Mouse (Mus musculus): ENCODE measurements at regions not wholly inside any gene's neighbourhood (a gene's known extent, or its start where the extent isn't known, plus 50 kb on each side); places are given as distances from the start of the nearest gene placed in this dataset.

GRCm38 (mm10) chr7:143951172-143951571 is 50.6 kb upstream of the Shank2 start:
- DNase-seq (ENCODE audit: low read depth), result peak; percentile 8

All from 416B (cell line).